8 mouse cellular contexts compared by ENCODE assay signal in genomic region chr5:137114891-137115561, GRCm38 (mm10). TPM values are rescaled to one million over a fixed set of nuclear protein-coding genes. Genes with fewer than 3 reads are reported as not detected.
DNase-seq lines count a peak whose midpoint lies in the region; ATAC-seq and TF ChIP-seq lines count a peak whose summit lies in the region.

No protein-coding gene starts in this region.

- H3K9ac ChIP-seq in kidney, embryonic 15.5 days = peak overlapping the region; percentile 62
- H3K9ac ChIP-seq in hindbrain, embryonic 13.5 days = 0 out of 2 replicates have a peak overlapping the region, but pooled peaks have one; percentile 61
- H3K9ac ChIP-seq in midbrain, embryonic 13.5 days (replicated peaks) = 0 out of 2 replicates have a peak overlapping the region, but pooled peaks have one; percentile 54

- no peaks in the 10 kb centered on the region for H3K27me3 ChIP-seq in kidney, embryonic 15.5 days
- no peaks in the 10 kb centered on the region for H3K27me3 ChIP-seq in hindbrain, embryonic 13.5 days
- 0 out of 2 replicates have a peak, but pooled peaks cover 6% of the 10 kb centered on the region for H3K27me3 ChIP-seq in midbrain, embryonic 13.5 days

- peak overlapping the region; percentile 64 for H3K4me3 ChIP-seq in kidney, embryonic 15.5 days (replicated peaks)
- H3K4me3 ChIP-seq in bone marrow, adult 2 months (replicated peaks; ENCODE audit: control insufficient read depth, low read depth, low read length) = peak overlapping the region; percentile 88
- no peak overlapping the region for H3K4me3 ChIP-seq in hindbrain, embryonic 13.5 days
- H3K4me3 ChIP-seq in midbrain, embryonic 13.5 days (replicated peaks) = peak overlapping the region; percentile 37

- H3K4me2 ChIP-seq in kidney, embryonic 15.5 days = peak overlapping the region; percentile 69
- peak overlapping the region; percentile 47 for H3K4me2 ChIP-seq in hindbrain, embryonic 13.5 days
- peak overlapping the region; percentile 54 for H3K4me2 ChIP-seq in midbrain, embryonic 13.5 days (replicated peaks)

- peaks cover 31% of the 10 kb centered on the region for H3K36me3 ChIP-seq in kidney, embryonic 15.5 days
- H3K36me3 ChIP-seq in hindbrain, embryonic 13.5 days = peaks cover 6% of the 10 kb centered on the region
- H3K36me3 ChIP-seq in midbrain, embryonic 13.5 days = no peaks in the 10 kb centered on the region

- peaks cover 20% of the 10 kb centered on the region for H3K4me1 ChIP-seq in kidney, embryonic 15.5 days
- peaks cover 3% of the 10 kb centered on the region; the same call in 1 of the 2 replicates for H3K4me1 ChIP-seq in bone marrow, adult 2 months (ENCODE audit: control insufficient read depth, insufficient read depth, low read length)
- H3K4me1 ChIP-seq in hindbrain, embryonic 13.5 days (replicated peaks) = peaks cover 19% of the 10 kb centered on the region
- H3K4me1 ChIP-seq in midbrain, embryonic 13.5 days (replicated peaks) = peaks cover 15% of the 10 kb centered on the region

- no peak for DNase-seq in kidney, adult 11 months
- DNase-seq in cerebellum, adult 9-10 months = no peak
- DNase-seq in cerebellum, postnatal 14 days = no peak
- DNase-seq in B cell, adult 2 months = no peak

- no peak for TF ChIP-seq POLR2A in bone marrow, adult 2 months (IDR thresholded peaks at IDR 0.05; ENCODE audit: borderline replicate concordance, control insufficient read depth, low read depth, low read length)

- no peak for TF ChIP-seq CTCF in bone marrow, adult 2 months (IDR thresholded peaks at IDR 0.05; ENCODE audit: control insufficient read depth, insufficient read depth, low read length)

- no peaks in the 10 kb centered on the region for H3K9me3 ChIP-seq in kidney, embryonic 15.5 days (replicated peaks)
- no peaks in the 10 kb centered on the region for H3K9me3 ChIP-seq in hindbrain, embryonic 13.5 days
- no peaks in the 10 kb centered on the region for H3K9me3 ChIP-seq in midbrain, embryonic 13.5 days

- peak overlapping the region; percentile 83 for H3K27ac ChIP-seq in kidney, embryonic 15.5 days
- H3K27ac ChIP-seq in bone marrow, adult 2 months (ENCODE audit: control insufficient read depth, insufficient read depth, low read depth, low read length, poor library complexity) = peak overlapping the region; percentile 95; the same call in 1 of the 2 replicates
- H3K27ac ChIP-seq in hindbrain, embryonic 13.5 days = no peak overlapping the region
- H3K27ac ChIP-seq in midbrain, embryonic 13.5 days = no peak overlapping the region

- 72% methylated on average over 9 of the region's 9 CpGs for WGBS in kidney, embryonic 15.5 days
- WGBS in bone marrow, adult 2 months = 58% methylated on average over 9 of the region's 9 CpGs
- 91% methylated on average over 9 of the region's 9 CpGs for WGBS in hindbrain, embryonic 13.5 days
- 94% methylated on average over 9 of the region's 9 CpGs for WGBS in midbrain, embryonic 13.5 days

- no peak for ATAC-seq in kidney, embryonic 15.5 days (replicated peaks; ENCODE audit: low FRiP score)
- no peak for ATAC-seq in hindbrain, embryonic 13.5 days (ENCODE audit: low FRiP score)
- no peak for ATAC-seq in midbrain, embryonic 13.5 days

RNA-seq across cellular contexts. Expression of gene Trim56, which starts 1.0 kb away (rescaled TPM):
- 7.9 and 9.0 TPM in 2 replicates for polyA plus RNA-seq in kidney, embryonic 15.5 days (2015; fragmentation: Nextera tagmentation; extraction: Ambion mirVana)
- 25.2 and 31.3 TPM in 2 replicates for polyA plus RNA-seq in bone marrow, adult 2 months (2011; ENCODE audit: insufficient read depth, insufficient read length, low replicate concordance, missing spikeins)
- 2.4 and 2.8 TPM in 2 replicates for polyA plus RNA-seq in hindbrain, embryonic 13.5 days (2015; fragmentation: Nextera tagmentation; extraction: Ambion mirVana)
- 2.6 and 4.2 TPM in 2 replicates for polyA plus RNA-seq in midbrain, embryonic 13.5 days (2015; fragmentation: Nextera tagmentation; extraction: Ambion mirVana)

RNA-seq across cellular contexts. Expression of gene Muc3, which starts 34.1 kb away (rescaled TPM):
- 0.09 TPM in 1 of 2 replicates, not detected in the other for polyA plus RNA-seq in kidney, embryonic 15.5 days (2015; fragmentation: Nextera tagmentation; extraction: Ambion mirVana)
- not detected in 2 replicates for polyA plus RNA-seq in bone marrow, adult 2 months (2011; ENCODE audit: insufficient read depth, insufficient read length, low replicate concordance, missing spikeins)
- polyA plus RNA-seq in hindbrain, embryonic 13.5 days (2015; fragmentation: Nextera tagmentation; extraction: Ambion mirVana) = not detected in 2 replicates
- polyA plus RNA-seq in midbrain, embryonic 13.5 days (2015; fragmentation: Nextera tagmentation; extraction: Ambion mirVana) = not detected in 2 replicates

RNA-seq across cellular contexts. Expression of gene Serpine1, which starts 43.0 kb away (rescaled TPM):
- 0.45 and 0.48 TPM in 2 replicates for polyA plus RNA-seq in kidney, embryonic 15.5 days (2015; fragmentation: Nextera tagmentation; extraction: Ambion mirVana)
- 0.95 and 3.1 TPM in 2 replicates for polyA plus RNA-seq in bone marrow, adult 2 months (2011; ENCODE audit: insufficient read depth, insufficient read length, low replicate concordance, missing spikeins)
- polyA plus RNA-seq in hindbrain, embryonic 13.5 days (2015; fragmentation: Nextera tagmentation; extraction: Ambion mirVana) = 0.06 and 0.16 TPM in 2 replicates
- polyA plus RNA-seq in midbrain, embryonic 13.5 days (2015; fragmentation: Nextera tagmentation; extraction: Ambion mirVana) = 0.17 TPM in 1 of 2 replicates, not detected in the other

Comparison
In these comparisons a context has a peak if more than half of its experiments do, and no peak if none do; other contexts are left out.
1. H3K27ac ChIP-seq: peak in kidney, embryonic 15.5 days (single experiment) and bone marrow, adult 2 months (single experiment); none in hindbrain, embryonic 13.5 days (single experiment) and midbrain, embryonic 13.5 days (single experiment).
2. Peak in every context shown above with its lines, with median percentiles within 50 percentile points of each other: H3K4me2 ChIP-seq and H3K9ac ChIP-seq.